Mouse (Mus musculus) liver, embryonic 15.5 days (tissue): ENCODE results near the gene Spint5. TPM values are rescaled to one million over a fixed set of nuclear protein-coding genes. Genes with fewer than 3 reads are reported as not detected.
"Not testable (repeated sequence)": the region's sequence is repeated elsewhere in the genome, so short reads cannot be mapped to it uniquely, and the experiment has no call there.

ENCODE experiments used
- ATAC-seq: fragments of 200-750 bp; cut with Nextera tagmentation; 2 replicates; pipeline ENCODE4 v1.8.0; 2017; ENCODE audit warnings: moderate number of reproducible peaks, mild to moderate bottlenecking, moderate library complexity; ENCODE audit not compliant: insufficient read depth
- H3K27ac ChIP-seq: fragments of 300-500 bp; sonication (generic); replicated peaks from 2 replicates; pipeline ENCODE4 v1.5.1; 2015; ENCODE audit warnings: mild to moderate bottlenecking, inconsistent platforms
- H3K27me3 ChIP-seq: fragments of 300-500 bp; sonication (generic); 2 replicates; pipeline ENCODE4 v1.6.1; 2015; ENCODE audit warnings: mild to moderate bottlenecking, inconsistent platforms
- H3K36me3 ChIP-seq: fragments of 300-500 bp; sonication (generic); replicated peaks from 2 replicates; pipeline ENCODE4 v1.6.1; 2015; ENCODE audit warnings: moderate library complexity, mild to moderate bottlenecking, inconsistent platforms
- H3K4me1 ChIP-seq: fragments of 300-500 bp; sonication (generic); replicated peaks from 2 replicates; pipeline ENCODE4 v1.6.1; 2015; ENCODE audit warnings: inconsistent platforms
- H3K4me2 ChIP-seq: fragments of 300-500 bp; sonication (generic); 2 replicates; pipeline ENCODE4 v1.6.1; 2015; ENCODE audit warnings: moderate library complexity, mild to moderate bottlenecking, inconsistent platforms
- H3K4me3 ChIP-seq: fragments of 300-500 bp; sonication (generic); replicated peaks from 2 replicates; pipeline ENCODE4 v1.5.1; 2015; ENCODE audit warnings: mild to moderate bottlenecking, inconsistent platforms
- H3K9ac ChIP-seq: fragments of 300-500 bp; sonication (generic); 2 replicates; pipeline ENCODE4 v1.6.1; 2015; ENCODE audit warnings: moderate library complexity, mild to moderate bottlenecking, inconsistent platforms
- H3K9me3 ChIP-seq: fragments of 300-500 bp; sonication (generic); replicated peaks from 2 replicates; pipeline ENCODE4 v1.6.1; 2016; ENCODE audit warnings: inconsistent platforms
- WGBS: fragments of 180-500 bp; shearing (Covaris S2); methylation state at CpG from one replicate; pipeline ENCODE4 v1.1.7; 2015; ENCODE audit warnings: mixed read lengths; ENCODE audit not compliant: insufficient replicate concordance; 5-methylcytosine and 5-hydroxymethylcytosine counted together
- polyA plus RNA-seq: library from polyadenylated mRNA; unstranded; fragments of >200 nt; fragmentation: Nextera tagmentation; extraction: Ambion mirVana; gene quantifications from 2 replicates; pipeline ENCODE4 v1.2.1, GENCODE M21; 2015

Spint5 gene
- polyA plus RNA-seq, 1 experiment from 2014 or later = not detected

GRCm38 (mm10) chr2:164701761-164702160 is 13.3 kb upstream of the Spint5 start:
- ATAC-seq = no peak
- H3K4me1 ChIP-seq = no peaks in the 10 kb centered on the region
- H3K36me3 ChIP-seq = no peaks in the 10 kb centered on the region

DNA sequence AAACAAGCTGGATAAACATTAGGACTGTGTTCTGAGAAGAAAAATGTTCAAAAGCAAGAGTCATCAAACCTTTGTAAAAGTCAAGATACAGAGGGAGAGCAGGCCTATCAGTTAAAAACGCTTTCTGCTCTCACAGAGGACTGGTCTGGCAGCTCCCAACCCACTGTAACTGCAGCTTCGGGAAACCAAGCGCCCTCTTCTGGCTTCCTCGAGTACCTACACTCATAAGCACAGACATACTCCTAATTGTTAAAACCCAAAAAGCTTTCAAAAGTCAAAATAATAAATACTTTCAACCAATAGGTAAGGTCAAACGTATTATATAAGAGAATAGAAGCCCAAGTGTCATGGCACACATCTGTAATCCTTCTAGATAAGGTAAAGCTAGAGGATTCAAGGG is 10.9 kb upstream of the Spint5 start:
- H3K36me3 ChIP-seq = no peaks in the 10 kb centered on the region
- no peaks in the 10 kb centered on the region for H3K4me1 ChIP-seq
- 50% methylated on average over 5 of the region's 5 CpGs for WGBS
- no peak overlapping the region for H3K4me2 ChIP-seq
- no peaks in the 10 kb centered on the region for H3K9me3 ChIP-seq
- ATAC-seq = no peak
- no peak overlapping the region for H3K9ac ChIP-seq
- H3K27ac ChIP-seq = no peak overlapping the region
- no peak overlapping the region for H3K4me3 ChIP-seq
- no peaks in the 10 kb centered on the region for H3K27me3 ChIP-seq

More at GRCm38 (mm10) chr2:164701761-164702160, 13.3 kb upstream of the Spint5 start:
- Histone ChIP-seq H3K4me3 (no peak overlapping the region), H3K9ac (no peak overlapping the region), H3K4me2 (no peak overlapping the region), H3K27ac (no peak overlapping the region), H3K9me3 (no peaks in the 10 kb centered on the region), H3K27me3 (no peaks in the 10 kb centered on the region)
- WGBS = 57% methylated on average over 5 of the region's 5 CpGs

DNA sequence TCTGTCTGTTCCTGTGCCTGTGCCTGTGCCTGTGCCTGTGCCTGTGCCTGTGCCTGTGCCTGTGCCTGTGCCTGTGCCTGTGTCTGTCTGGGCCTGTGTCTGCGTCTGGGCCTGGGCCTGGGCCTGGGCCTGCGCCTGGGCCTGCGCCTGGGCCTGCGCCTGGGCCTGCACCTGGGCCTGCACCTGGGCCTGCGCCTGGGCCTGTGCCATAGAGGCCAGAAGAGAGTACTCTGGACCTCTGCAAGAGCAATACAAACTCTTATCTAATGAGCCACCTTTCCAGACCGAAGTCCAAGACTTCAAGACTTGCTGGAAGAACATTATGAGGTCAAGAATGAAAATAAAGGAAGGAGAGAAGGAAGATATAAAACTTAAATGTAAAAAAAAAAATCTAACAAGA is 9.8 kb upstream of the Spint5 start:
- Histone ChIP-seq H3K27me3 (no peaks in the 10 kb centered on the region), H3K27ac (no peak overlapping the region), H3K4me2 (no peak overlapping the region), H3K36me3 (no peaks in the 10 kb centered on the region), H3K9me3 (no peaks in the 10 kb centered on the region), H3K4me1 (no peaks in the 10 kb centered on the region), H3K4me3 (no peak overlapping the region), H3K9ac (no peak overlapping the region)
- no peak for ATAC-seq
- WGBS = 67% methylated on average over 6 of the region's 6 CpGs

DNA sequence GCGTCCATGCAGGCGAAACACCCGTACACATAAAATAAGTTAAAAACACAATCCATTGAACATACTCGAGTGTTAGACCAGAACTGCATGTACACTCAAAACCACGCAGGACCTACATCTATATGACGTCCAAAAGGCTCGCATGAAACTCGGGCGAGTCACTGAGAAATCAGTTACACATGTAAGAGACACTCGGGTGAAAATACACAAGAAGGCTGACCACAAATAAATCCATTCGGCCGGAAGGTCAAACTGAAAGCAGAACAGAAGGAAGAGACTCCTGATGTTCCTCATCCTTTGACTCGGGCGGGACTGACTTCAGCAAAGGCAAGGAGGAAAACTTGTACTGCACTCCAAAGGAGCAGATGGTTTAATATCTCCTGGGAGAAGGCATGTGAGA is 9.1 kb upstream of the Spint5 start:
- no peak for ATAC-seq
- 73% methylated on average over 14 of the region's 14 CpGs for WGBS
- no peak overlapping the region for H3K27ac ChIP-seq

DNA sequence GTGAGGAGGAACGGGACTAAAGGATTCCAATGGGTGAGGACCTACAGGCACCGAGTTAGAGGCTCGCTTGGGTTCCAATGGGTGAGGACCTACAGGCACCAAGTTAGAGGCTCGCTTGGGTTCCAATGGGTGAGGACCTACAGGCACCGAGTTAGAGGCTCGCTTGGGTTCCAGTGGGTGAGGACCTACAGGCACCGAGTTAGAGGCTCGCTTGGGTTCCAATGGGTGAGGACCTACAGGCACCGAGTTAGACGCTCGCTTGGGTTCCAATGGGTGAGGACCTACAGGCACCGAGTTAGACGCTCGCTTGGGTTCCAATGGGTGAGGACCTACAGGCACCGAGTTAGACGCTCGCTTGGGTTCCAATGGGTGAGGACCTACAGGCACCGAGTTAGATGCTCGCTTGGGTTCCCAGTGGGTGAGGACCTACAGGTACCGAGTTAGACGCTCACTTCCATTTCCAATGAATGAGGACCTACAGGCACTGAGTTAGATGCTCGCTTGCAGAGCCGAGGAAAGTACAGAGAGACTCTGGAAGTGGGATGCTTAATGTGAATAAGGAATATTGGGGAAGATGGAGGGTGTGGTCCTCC is 1.2 kb downstream of the Spint5 start:
- H3K27me3 ChIP-seq, H3K4me1 ChIP-seq, H3K9me3 ChIP-seq, H3K36me3 ChIP-seq, H3K27ac ChIP-seq, H3K4me3 ChIP-seq, H3K4me2 ChIP-seq, H3K9ac ChIP-seq, ATAC-seq: not testable (repeated sequence)
- 73% methylated on average over 23 of the region's 23 CpGs for WGBS

More for the DNA sequence above, 9.1 kb upstream of the Spint5 start:
- no peak overlapping the region for H3K9ac ChIP-seq
- no peaks in the 10 kb centered on the region for H3K27me3 ChIP-seq
- no peak overlapping the region for H3K4me3 ChIP-seq
- no peaks in the 10 kb centered on the region for H3K4me1 ChIP-seq
- no peaks in the 10 kb centered on the region for H3K36me3 ChIP-seq
- H3K9me3 ChIP-seq = no peaks in the 10 kb centered on the region
- no peak overlapping the region for H3K4me2 ChIP-seq

DNA sequence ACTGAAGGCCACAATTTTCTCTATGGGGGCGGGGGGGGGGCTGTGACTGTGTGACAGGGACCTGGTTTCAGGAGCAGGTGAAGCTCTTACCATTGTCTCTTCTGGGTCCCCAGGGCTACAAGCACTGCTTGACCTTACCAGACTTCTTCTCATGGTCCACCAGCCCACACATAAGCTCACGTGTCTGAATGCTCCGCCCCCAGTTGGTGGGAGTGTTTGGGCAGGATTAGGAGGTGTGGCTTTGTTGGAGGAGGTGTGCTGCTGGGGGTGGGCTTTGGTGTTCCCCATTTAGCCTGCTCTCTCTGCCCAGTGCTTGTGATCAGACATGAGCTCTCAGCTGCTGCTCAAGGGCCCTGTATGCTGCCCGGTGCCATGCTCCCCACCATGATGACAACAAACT is 8.2 kb downstream of the Spint5 start:
- no peaks in the 10 kb centered on the region for H3K9me3 ChIP-seq
- no peaks in the 10 kb centered on the region for H3K36me3 ChIP-seq
- peaks cover 3% of the 10 kb centered on the region; the same call in 1 of the 2 replicates for H3K27me3 ChIP-seq
- no peak overlapping the region for H3K4me2 ChIP-seq
- H3K27ac ChIP-seq = no peak overlapping the region
- no peak overlapping the region for H3K4me3 ChIP-seq
- no peak overlapping the region for H3K9ac ChIP-seq
- WGBS = 52% methylated on average over 4 of the region's 4 CpGs
- no peaks in the 10 kb centered on the region for H3K4me1 ChIP-seq
- ATAC-seq = no peak

DNA sequence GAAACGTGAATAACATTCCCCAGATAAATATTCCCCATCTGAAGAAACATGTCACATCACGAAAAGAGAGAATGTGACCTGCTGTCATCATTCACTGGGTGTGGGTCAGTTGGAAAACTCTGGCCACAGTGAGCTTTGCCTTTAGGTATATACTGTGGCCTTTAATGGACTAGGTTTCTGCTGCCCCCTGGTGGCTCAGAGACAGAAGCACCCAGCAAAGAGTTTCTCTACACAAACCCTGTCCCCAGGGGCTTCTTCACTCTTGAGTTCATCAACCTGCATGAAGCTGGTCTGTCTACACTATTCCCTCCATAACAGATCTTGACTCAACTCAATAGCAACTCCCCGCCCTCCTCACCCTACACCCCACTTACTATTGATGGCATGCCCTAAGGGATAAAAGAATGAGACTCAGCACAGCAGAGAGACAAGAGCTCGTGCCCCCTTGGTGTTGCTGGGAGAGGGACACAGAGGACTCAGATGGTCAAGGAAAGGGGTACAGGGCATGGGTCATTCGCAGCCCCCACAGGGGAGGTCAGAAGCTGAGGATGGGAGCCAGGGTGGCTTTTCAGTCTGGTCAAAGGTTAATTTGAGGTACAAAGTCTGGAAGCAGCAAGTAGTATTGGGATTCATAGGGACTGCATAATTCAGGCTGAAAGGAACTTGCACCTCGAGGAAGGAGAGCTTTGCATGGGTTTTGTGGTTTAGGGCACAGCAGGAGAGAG is 11.0 kb downstream of the Spint5 start:
- H3K9me3 ChIP-seq = no peaks in the 10 kb centered on the region
- WGBS = 16% methylated on average over 6 of the region's 6 CpGs
- H3K4me1 ChIP-seq = no peaks in the 10 kb centered on the region
- no peak overlapping the region for H3K4me2 ChIP-seq
- no peaks in the 10 kb centered on the region for H3K36me3 ChIP-seq
- no peak overlapping the region for H3K9ac ChIP-seq
- no peak overlapping the region for H3K27ac ChIP-seq
- H3K27me3 ChIP-seq = peaks cover 6% of the 10 kb centered on the region; the same call in 1 of the 2 replicates
- H3K4me3 ChIP-seq = no peak overlapping the region
- ATAC-seq = peak; percentile 60; the same call in 1 of the 2 replicates

GRCm38 (mm10) chr2:164731719-164732118 is 16.6 kb downstream of the Spint5 start:
- Histone ChIP-seq H3K27me3 (peaks cover 19% of the 10 kb centered on the region), H3K27ac (no peak overlapping the region), H3K9me3 (no peaks in the 10 kb centered on the region), H3K36me3 (no peaks in the 10 kb centered on the region), H3K4me1 (0 out of 2 replicates have a peak, but pooled peaks cover 4% of the 10 kb centered on the region), H3K4me2 (no peak overlapping the region), H3K9ac (no peak overlapping the region), H3K4me3 (no peak overlapping the region)
- no peak for ATAC-seq
- 62% methylated on average over 5 of the region's 5 CpGs for WGBS

DNA sequence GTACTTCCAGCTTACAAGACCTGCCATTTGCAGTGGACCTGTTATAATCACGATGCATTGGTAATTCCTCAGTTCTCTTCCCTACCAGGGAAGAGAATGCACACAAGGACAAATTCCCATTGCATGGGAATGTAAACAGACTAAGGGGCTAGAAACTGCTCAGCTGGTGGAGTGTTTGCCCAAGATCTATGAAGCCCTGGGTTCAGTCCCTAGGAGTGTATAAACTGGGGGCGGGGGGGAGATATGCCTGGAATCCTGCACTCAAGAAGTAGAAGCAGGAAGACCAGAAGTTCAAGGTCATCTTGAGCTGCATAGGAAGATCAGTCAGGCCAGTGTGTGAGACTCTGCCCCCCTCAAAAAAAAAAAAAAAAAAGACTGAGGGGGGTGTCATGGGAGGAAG is 18.2 kb downstream of the Spint5 start:
- ATAC-seq = no peak
- Histone ChIP-seq H3K4me1 (0 out of 2 replicates have a peak, but pooled peaks cover 4% of the 10 kb centered on the region), H3K9me3 (no peaks in the 10 kb centered on the region)

DNA sequence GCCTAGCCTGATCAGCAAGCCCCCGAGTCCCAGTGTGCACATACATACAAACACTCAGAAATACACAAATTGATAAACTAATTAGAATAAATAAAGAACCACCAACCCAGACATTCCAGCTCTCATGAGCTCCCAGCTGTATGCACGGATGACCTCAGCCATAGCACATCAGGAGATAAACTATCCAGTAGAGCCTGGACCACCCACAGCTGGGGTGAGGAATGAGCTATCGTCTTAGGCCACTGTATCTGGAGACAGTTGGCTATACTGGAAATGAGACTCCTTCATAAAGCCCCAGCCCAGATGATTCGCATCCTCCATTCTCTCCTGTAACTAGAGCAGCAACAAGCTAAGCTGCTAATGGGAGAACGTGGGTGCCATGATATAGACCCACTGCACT is 19.7 kb downstream of the Spint5 start:
- Histone ChIP-seq H3K4me1 (0 out of 2 replicates have a peak, but pooled peaks cover 4% of the 10 kb centered on the region), H3K27ac (no peak overlapping the region), H3K36me3 (no peaks in the 10 kb centered on the region), H3K9ac (no peak overlapping the region), H3K9me3 (no peaks in the 10 kb centered on the region), H3K4me3 (no peak overlapping the region), H3K27me3 (peaks cover 30% of the 10 kb centered on the region), H3K4me2 (no peak overlapping the region)
- 66% methylated on average over 5 of the region's 5 CpGs for WGBS
- ATAC-seq = no peak

More for the DNA sequence above, 18.2 kb downstream of the Spint5 start:
- Histone ChIP-seq H3K4me2 (no peak overlapping the region), H3K27me3 (peaks cover 22% of the 10 kb centered on the region), H3K9ac (no peak overlapping the region), H3K36me3 (no peaks in the 10 kb centered on the region), H3K4me3 (no peak overlapping the region), H3K27ac (no peak overlapping the region)
- WGBS = 58% methylated on average over 2 of the region's 2 CpGs

- WGBS = 65% methylated on average over 5 of the region's 5 CpGs
- H3K27me3 ChIP-seq = peaks cover 36% of the 10 kb centered on the region
- H3K36me3 ChIP-seq = no peaks in the 10 kb centered on the region
- ATAC-seq = no peak
- no peaks in the 10 kb centered on the region for H3K9me3 ChIP-seq
- no peak overlapping the region for H3K9ac ChIP-seq
- H3K27ac ChIP-seq = no peak overlapping the region
- no peak overlapping the region for H3K4me2 ChIP-seq
- H3K4me1 ChIP-seq = 0 out of 2 replicates have a peak, but pooled peaks cover 4% of the 10 kb centered on the region
- H3K4me3 ChIP-seq = no peak overlapping the region
Observed at GRCm38 (mm10) chr2:164735446-164735845, 20.3 kb downstream of the Spint5 start.
